Mouse (Mus musculus) lung, postnatal 0 days (tissue): ENCODE measurements at regions not wholly inside any gene's neighbourhood (a gene's known extent, or its start where the extent isn't known, plus 50 kb on each side); places are given as distances from the start of the nearest gene placed in this dataset.
A peak's percentile ranks its signal among the peaks of the same experiment; 100 is the strongest.
"Not testable (repeated sequence)": the region's sequence is repeated elsewhere in the genome, so short reads cannot be mapped to it uniquely, and the experiment has no call there.

Experiments
- ATAC-seq: fragments of 200-750 bp; cut with Nextera tagmentation; 2 replicates; pipeline ENCODE4 v1.8.0; 2017; ENCODE audit warnings: moderate library complexity
- DNase-seq: peaks from one replicate; pipeline ENCODE4 v3.0.0-alpha.2; 2016; ENCODE audit warnings: low spot score
- H3K27ac ChIP-seq: fragments of 300-500 bp; sonication (generic); 2 replicates; pipeline ENCODE4 v1.5.1; 2014; ENCODE audit warnings: antibody characterized with exemption, mild to moderate bottlenecking, low read length, mixed read lengths
- H3K27me3 ChIP-seq: fragments of 300-500 bp; sonication (generic); replicated peaks from 2 replicates; pipeline ENCODE4 v1.6.1; 2014; ENCODE audit warnings: low read length, mixed read lengths; ENCODE audit not compliant: insufficient read depth
- H3K36me3 ChIP-seq: fragments of 300-500 bp; sonication (generic); 2 replicates; pipeline ENCODE4 v1.6.1; 2014; ENCODE audit warnings: low read length, mixed read lengths; ENCODE audit not compliant: insufficient read depth
- H3K4me1 ChIP-seq: fragments of 300-500 bp; sonication (generic); 2 replicates; pipeline ENCODE4 v1.6.1; 2014; ENCODE audit warnings: antibody characterized with exemption, low read depth, low read length, mixed read lengths; ENCODE audit not compliant: insufficient read depth
- H3K4me2 ChIP-seq: fragments of 300-500 bp; sonication (generic); replicated peaks from 2 replicates; pipeline ENCODE4 v1.6.1; 2014; ENCODE audit warnings: low read depth, mild to moderate bottlenecking, low read length, moderate library complexity, mixed read lengths
- H3K4me3 ChIP-seq: fragments of 300-500 bp; sonication (generic); 2 replicates; pipeline ENCODE4 v1.5.1; 2014; ENCODE audit warnings: low read depth, low read length
- H3K9ac ChIP-seq: fragments of 300-500 bp; sonication (generic); replicated peaks from 2 replicates; pipeline ENCODE4 v1.6.1; 2014; ENCODE audit warnings: low read depth, mild to moderate bottlenecking
- H3K9me3 ChIP-seq: fragments of 300-500 bp; sonication (generic); 2 replicates; pipeline ENCODE4 v1.6.1; 2016; ENCODE audit warnings: low read length, mixed read lengths
- CTCF ChIP-seq: IDR thresholded peaks from 2 replicates; pipeline ENCODE4 v1.5.1; 2016; ENCODE audit warnings: antibody characterized with exemption, mild to moderate bottlenecking
- EP300 ChIP-seq: IDR thresholded peaks from 2 replicates; pipeline ENCODE4 v1.6.1; 2016; ENCODE audit warnings: antibody characterized with exemption, mild to moderate bottlenecking, control low read depth
- WGBS: fragments of 180-500 bp; shearing (Covaris S2); extraction: QIAGEN DNeasy Blood & Tissue Kit; methylation state at CpG from one replicate; pipeline ENCODE4 v1.1.7; 2014; 5-methylcytosine and 5-hydroxymethylcytosine counted together

GRCm38 (mm10) chr17:79545878-79546277 lies 65.8 kb upstream of the Rmdn2 start:
- H3K4me2 ChIP-seq, result no peak overlapping the region
- H3K27me3 ChIP-seq, result no peaks in the 10 kb centered on the region
- no peak overlapping the region for H3K9ac ChIP-seq
- 85% methylated on average over 2 of the region's 2 CpGs for WGBS
- H3K4me1 ChIP-seq, result peaks cover 9% of the 10 kb centered on the region; the same call in 1 of the 2 replicates
- ATAC-seq (no peak), DNase-seq (no peak)
- no peak overlapping the region for H3K27ac ChIP-seq
- TF ChIP-seq EP300 (no peak), CTCF (no peak)
- H3K36me3 ChIP-seq, result no peaks in the 10 kb centered on the region
- H3K9me3 ChIP-seq, result no peaks in the 10 kb centered on the region
- H3K4me3 ChIP-seq, result no peak overlapping the region

GRCm38 (mm10) chr17:79547075-79547474 lies 64.6 kb upstream of the Rmdn2 start:
- Histone ChIP-seq H3K27ac (no peak overlapping the region), H3K36me3 (no peaks in the 10 kb centered on the region), H3K4me3 (no peak overlapping the region), H3K9me3 (no peaks in the 10 kb centered on the region), H3K4me2 (no peak overlapping the region), H3K27me3 (no peaks in the 10 kb centered on the region), H3K9ac (no peak overlapping the region), H3K4me1 (peaks cover 9% of the 10 kb centered on the region; the same call in 1 of the 2 replicates)
- TF ChIP-seq CTCF, result no peak
- no peak for TF ChIP-seq EP300
- no peak for ATAC-seq
- DNase-seq, result no peak
- WGBS, result 91% methylated on average over 2 of the region's 2 CpGs

GRCm38 (mm10) chr17:79547524-79547923 lies 64.1 kb upstream of the Rmdn2 start:
- no peak overlapping the region for H3K9ac ChIP-seq
- no peaks in the 10 kb centered on the region for H3K9me3 ChIP-seq
- TF ChIP-seq CTCF (no peak), EP300 (no peak)
- WGBS, result 86% methylated on average over 3 of the region's 3 CpGs
- no peak for ATAC-seq
- H3K4me3 ChIP-seq, result no peak overlapping the region
- no peak overlapping the region for H3K4me2 ChIP-seq
- peaks cover 9% of the 10 kb centered on the region; the same call in 1 of the 2 replicates for H3K4me1 ChIP-seq
- no peak overlapping the region for H3K27ac ChIP-seq
- no peak for DNase-seq
- no peaks in the 10 kb centered on the region for H3K36me3 ChIP-seq
- H3K27me3 ChIP-seq, result no peaks in the 10 kb centered on the region

- not testable (repeated sequence) for H3K27me3 ChIP-seq, H3K4me2 ChIP-seq, H3K27ac ChIP-seq, H3K9me3 ChIP-seq, ATAC-seq, H3K9ac ChIP-seq, H3K4me1 ChIP-seq, H3K36me3 ChIP-seq, H3K4me3 ChIP-seq
- peak; percentile 53 for DNase-seq
- whole genome bisulfite sequencing, result 68% methylated on average over 1 of the region's 1 CpGs
These were observed 61.3 kb upstream of the Rmdn2 start for GRCm38 (mm10) chr17:79550409-79550808.

- Histone ChIP-seq H3K27me3 (no peaks in the 10 kb centered on the region), H3K36me3 (no peaks in the 10 kb centered on the region), H3K9ac (no peak overlapping the region), H3K9me3 (no peaks in the 10 kb centered on the region), H3K4me1 (no peaks in the 10 kb centered on the region), H3K4me2 (no peak overlapping the region), H3K27ac (no peak overlapping the region), H3K4me3 (no peak overlapping the region)
- no peak for TF ChIP-seq CTCF
- no peak; the same call in 1 of the 2 replicates for TF ChIP-seq EP300
- ATAC-seq (peak; percentile 53), DNase-seq (peak; percentile 32)
- 50% methylated on average over 2 of the region's 2 CpGs for WGBS
These were observed 57.8 kb upstream of the Rmdn2 start for GRCm38 (mm10) chr17:79553850-79554249.

GRCm38 (mm10) chr17:79555593-79555992 lies 56.1 kb upstream of the Rmdn2 start:
- H3K4me1 ChIP-seq, result no peaks in the 10 kb centered on the region
- H3K27ac ChIP-seq, result no peak overlapping the region
- no peaks in the 10 kb centered on the region for H3K27me3 ChIP-seq
- no peak overlapping the region for H3K9ac ChIP-seq
- peaks cover 9% of the 10 kb centered on the region for H3K9me3 ChIP-seq
- ATAC-seq, result no peak
- WGBS, result 31% methylated on average over 1 of the region's 1 CpGs
- H3K36me3 ChIP-seq, result no peaks in the 10 kb centered on the region
- no peak overlapping the region for H3K4me3 ChIP-seq
- H3K4me2 ChIP-seq, result no peak overlapping the region
- no peak for DNase-seq
- TF ChIP-seq CTCF (no peak), EP300 (peak; percentile 52; the same call in 1 of the 2 replicates)
